In genomic region chr17:73432058-73432457, GRCm38 (mm10) we compare ENCODE assay signal across 26 mouse cellular contexts. TPM values are rescaled to one million over a fixed set of nuclear protein-coding genes. Genes with fewer than 3 reads are reported as not detected.
A peak's percentile ranks its signal among the peaks of the same experiment; 100 is the strongest.
DNase-seq lines count a peak whose midpoint lies in the region; ATAC-seq and TF ChIP-seq lines count a peak whose summit lies in the region.
"Had no signal": no experiment of that assay in that cellular context is flagged by ENCODE, and none has a peak within 500 bp of the region (broad histone marks: within the 10 kb centered on the region; RNA-seq: fewer than 3 reads in every experiment).

No protein-coding gene starts in this region.

- H3K4me3 ChIP-seq in heart, embryonic 10.5 days = no peak overlapping the region
- no peak overlapping the region for H3K4me3 ChIP-seq in heart, embryonic 14.5 days (ENCODE audit: control insufficient read depth in 1 of 2, insufficient read depth in 1 of 2, low read depth in 1 of 2, low read length in 2 of 2)
- no peak overlapping the region for H3K4me3 ChIP-seq in midbrain, postnatal 0 days (ENCODE audit: low read depth, low read length)
- no peak overlapping the region for H3K4me3 ChIP-seq in midbrain, embryonic 13.5 days (replicated peaks)
- H3K4me3 ChIP-seq in intestine, postnatal 0 days (ENCODE audit: low read depth, low read length) = no peak overlapping the region
- H3K4me3 ChIP-seq: embryonic facial prominence, embryonic 15.5 days; erythroblast, embryonic 14.5 days; forebrain, embryonic 10.5 days; gastrocnemius, adult 2 months; hindbrain, embryonic 10.5 days; hindbrain, embryonic 15.5 days had no signal

- H3K9me3 ChIP-seq in heart, embryonic 10.5 days = no peaks in the 10 kb centered on the region
- no peaks in the 10 kb centered on the region for H3K9me3 ChIP-seq in heart, embryonic 14.5 days (ENCODE audit: control insufficient read depth, low read length)
- no peaks in the 10 kb centered on the region for H3K9me3 ChIP-seq in midbrain, postnatal 0 days (ENCODE audit: low read length)
- H3K9me3 ChIP-seq in midbrain, embryonic 13.5 days = no peaks in the 10 kb centered on the region
- H3K9me3 ChIP-seq in intestine, postnatal 0 days (ENCODE audit: control insufficient read depth) = no peaks in the 10 kb centered on the region
- H3K9me3 ChIP-seq: embryonic facial prominence, embryonic 15.5 days; forebrain, embryonic 10.5 days; hindbrain, embryonic 10.5 days; hindbrain, embryonic 15.5 days had no signal

- no peak overlapping the region for H3K9ac ChIP-seq in heart, embryonic 14.5 days (ENCODE audit: low read length)
- no peak overlapping the region for H3K9ac ChIP-seq in midbrain, postnatal 0 days (replicated peaks; ENCODE audit: low read length, poor library complexity, severe bottlenecking)
- H3K9ac ChIP-seq in midbrain, embryonic 13.5 days (replicated peaks) = no peak overlapping the region
- no peak overlapping the region for H3K9ac ChIP-seq in intestine, postnatal 0 days (ENCODE audit: low read depth, low read length)
- H3K9ac ChIP-seq: embryonic facial prominence, embryonic 15.5 days; hindbrain, embryonic 15.5 days had no signal

- no peak for TF ChIP-seq CTCF in midbrain, postnatal 0 days (IDR thresholded peaks at IDR 0.05)
- TF ChIP-seq CTCF in intestine, postnatal 0 days (IDR thresholded peaks at IDR 0.05; ENCODE audit: low read depth) = no peak

- no peak for DNase-seq in heart, embryonic 10.5 days (ENCODE audit: low spot score)
- no peak for DNase-seq in heart, postnatal 25 days (ENCODE audit: low spot score)
- no peak for DNase-seq in heart, postnatal 14 days
- no peak for DNase-seq in midbrain, postnatal 0 days (ENCODE audit: low spot score)
- DNase-seq: adrenal gland, adult 8-10 months; adrenal gland, postnatal 36 days; B cell, adult 2 months; cerebellum, adult 2 months; cerebellum, postnatal 10 days; embryo, embryonic 11 days; gastrocnemius, adult 2 months; gastrocnemius, postnatal 25 days; kidney, adult 18-20 months had no signal

- peak overlapping the region; percentile 69 for H3K27ac ChIP-seq in heart, embryonic 10.5 days
- peak overlapping the region; percentile 54 to 70 for H3K27ac ChIP-seq in heart, embryonic 14.5 days (replicated peaks in 1 of 2; ENCODE audit: control insufficient read depth in 1 of 2, insufficient read depth in 1 of 2, low read depth in 2 of 2, low read length in 2 of 2)
- H3K27ac ChIP-seq in midbrain, postnatal 0 days (ENCODE audit: low read depth, low read length) = peak overlapping the region; percentile 27; the same call in 1 of the 2 replicates
- no peak overlapping the region for H3K27ac ChIP-seq in midbrain, embryonic 13.5 days
- no peak overlapping the region for H3K27ac ChIP-seq in intestine, postnatal 0 days (ENCODE audit: low read depth, low read length)
- H3K27ac ChIP-seq: embryonic facial prominence, embryonic 15.5 days; forebrain, embryonic 10.5 days; gastrocnemius, adult 2 months; hindbrain, embryonic 10.5 days; hindbrain, embryonic 15.5 days had no signal

- no peaks in the 10 kb centered on the region for H3K27me3 ChIP-seq in heart, embryonic 10.5 days (ENCODE audit: insufficient read depth, poor library complexity, severe bottlenecking)
- no peaks in the 10 kb centered on the region for H3K27me3 ChIP-seq in heart, embryonic 14.5 days (ENCODE audit: control insufficient read depth, insufficient read depth, low read length)
- no peaks in the 10 kb centered on the region for H3K27me3 ChIP-seq in midbrain, postnatal 0 days (ENCODE audit: insufficient read depth, low read length)
- H3K27me3 ChIP-seq in midbrain, embryonic 13.5 days = no peaks in the 10 kb centered on the region
- no peaks in the 10 kb centered on the region for H3K27me3 ChIP-seq in intestine, postnatal 0 days (replicated peaks; ENCODE audit: control insufficient read depth, insufficient read depth, low read length)
- H3K27me3 ChIP-seq: embryonic facial prominence, embryonic 15.5 days; hindbrain, embryonic 15.5 days had no signal

- ATAC-seq in heart, embryonic 14.5 days (ENCODE audit: insufficient number of reproducible peaks, insufficient read depth, low FRiP score, low read depth) = no peak
- no peak for ATAC-seq in midbrain, postnatal 0 days (ENCODE audit: low FRiP score)
- ATAC-seq in midbrain, embryonic 13.5 days = no peak
- peak; percentile 56; the same call in 1 of the 2 replicates for ATAC-seq in intestine, postnatal 0 days
- ATAC-seq: CD4-positive, CD25-positive, alpha-beta regulatory T cell, adult 4 months; forebrain, embryonic 14.5 days had no signal

- peaks cover 16% of the 10 kb centered on the region for H3K4me1 ChIP-seq in heart, embryonic 10.5 days
- H3K4me1 ChIP-seq in heart, embryonic 14.5 days (ENCODE audit: control insufficient read depth in 2 of 2, insufficient read depth in 2 of 2, low read length in 2 of 2) = peaks cover 9 to 23% of the 10 kb centered on the region in 2 experiments
- no peaks in the 10 kb centered on the region for H3K4me1 ChIP-seq in midbrain, postnatal 0 days (ENCODE audit: insufficient read depth, low read length)
- no peaks in the 10 kb centered on the region for H3K4me1 ChIP-seq in midbrain, embryonic 13.5 days (replicated peaks)
- 0 out of 2 replicates have a peak, but pooled peaks cover 5% of the 10 kb centered on the region for H3K4me1 ChIP-seq in intestine, postnatal 0 days (replicated peaks; ENCODE audit: control insufficient read depth, insufficient read depth, low read length)
- H3K4me1 ChIP-seq: embryonic facial prominence, embryonic 15.5 days; hindbrain, embryonic 15.5 days had no signal

- peak overlapping the region; percentile 33; the same call in 1 of the 2 replicates for H3K4me2 ChIP-seq in heart, embryonic 14.5 days (ENCODE audit: low read length)
- no peak overlapping the region for H3K4me2 ChIP-seq in midbrain, postnatal 0 days (ENCODE audit: low read depth, low read length, poor library complexity, severe bottlenecking)
- no peak overlapping the region for H3K4me2 ChIP-seq in midbrain, embryonic 13.5 days (replicated peaks)
- 0 out of 2 replicates have a peak overlapping the region, but pooled peaks have one; percentile 1 for H3K4me2 ChIP-seq in intestine, postnatal 0 days (replicated peaks; ENCODE audit: low read depth)
- H3K4me2 ChIP-seq: embryonic facial prominence, embryonic 15.5 days; hindbrain, embryonic 15.5 days had no signal

- no peaks in the 10 kb centered on the region for H3K36me3 ChIP-seq in heart, embryonic 10.5 days
- no peaks in the 10 kb centered on the region for H3K36me3 ChIP-seq in heart, embryonic 14.5 days (ENCODE audit: control insufficient read depth, insufficient read depth, low read length)
- H3K36me3 ChIP-seq in midbrain, postnatal 0 days (ENCODE audit: insufficient read depth, low read length) = no peaks in the 10 kb centered on the region
- H3K36me3 ChIP-seq in midbrain, embryonic 13.5 days = no peaks in the 10 kb centered on the region
- H3K36me3 ChIP-seq in intestine, postnatal 0 days (ENCODE audit: control insufficient read depth, insufficient read depth) = no peaks in the 10 kb centered on the region
- H3K36me3 ChIP-seq: embryonic facial prominence, embryonic 15.5 days; forebrain, embryonic 10.5 days; G1E; hindbrain, embryonic 10.5 days; hindbrain, embryonic 15.5 days had no signal

- 74% methylated on average over 1 of the region's 1 CpGs for WGBS in heart, embryonic 10.5 days
- WGBS in heart, embryonic 14.5 days = 89% methylated on average over 1 of the region's 1 CpGs
- 90% methylated on average over 1 of the region's 1 CpGs for WGBS in midbrain, postnatal 0 days
- WGBS in midbrain, embryonic 13.5 days = 86% methylated on average over 1 of the region's 1 CpGs
- 50% methylated on average over 1 of the region's 1 CpGs for WGBS in intestine, postnatal 0 days

- intact Hi-C loops in heart, postnatal 25 days (cut with DNase I) = no loop called here
- intact Hi-C loops in heart, postnatal 14 days (cut with DNase I) = no loop called here

RNA-seq across cellular contexts. Expression of gene Capn13, which starts 31.4 kb away (rescaled TPM):
- not detected in 2 replicates for polyA plus RNA-seq in heart, embryonic 10.5 days (2016; fragmentation: Nextera tagmentation; extraction: Ambion mirVana)
- not detected for total RNA-seq in heart, postnatal 25 days (2021)
- polyA plus RNA-seq in heart, embryonic 14.5 days (2014; fragmentation: Nextera tagmentation; extraction: Ambion mirVana) = 0.07 TPM in 1 of 2 replicates, not detected in the other
- total RNA-seq in heart, postnatal 14 days (2021) = not detected
- total RNA-seq in midbrain, postnatal 0 days (2014; rRNA removed) = not detected in 2 replicates
- polyA plus RNA-seq in midbrain, postnatal 0 days (2015; fragmentation: Nextera tagmentation; extraction: Ambion mirVana) = 0.09 TPM in 1 of 2 replicates, not detected in the other
- polyA plus RNA-seq in midbrain, embryonic 13.5 days (2015; fragmentation: Nextera tagmentation; extraction: Ambion mirVana) = 0.05 and 0.10 TPM in 2 replicates
- polyA plus RNA-seq in intestine, postnatal 0 days (2015; fragmentation: Nextera tagmentation; extraction: Ambion mirVana) = 1.7 and 2.0 TPM in 2 replicates
- total RNA-seq: adrenal gland, adult 8-10 months; adrenal gland, postnatal 36 days; G1E; gastrocnemius, adult 2 months; gastrocnemius, postnatal 25 days; granulocyte monocyte progenitor cell, adult 5-6 weeks had no signal
- polyA plus RNA-seq: embryonic facial prominence, embryonic 11.5 days; erythroblast, embryonic 14.5 days; forebrain, embryonic 10.5 days; forebrain, embryonic 14.5 days; G1E had no signal

Comparison
In these comparisons a context has a peak if more than half of its experiments do, and no peak if none do; other contexts are left out.
1. H3K27ac ChIP-seq: peak in heart, embryonic 10.5 days (single experiment), heart, embryonic 14.5 days (2 of 2) and midbrain, postnatal 0 days (single experiment); none in midbrain, embryonic 13.5 days (single experiment) and intestine, postnatal 0 days (single experiment).
2. H3K4me2 ChIP-seq: peak in heart, embryonic 14.5 days (single experiment) and intestine, postnatal 0 days (single experiment); none in midbrain, postnatal 0 days (single experiment) and midbrain, embryonic 13.5 days (single experiment).